Mouse (Mus musculus) liver, embryonic 14.5 days (tissue): Measurements from ENCODE around the gene Btbd11. TPM values are rescaled to one million over a fixed set of nuclear protein-coding genes. Genes with fewer than 3 reads are reported as not detected.

Experiments
- ATAC-seq: fragments of 200-750 bp; cut with Nextera tagmentation; 2 replicates; pipeline ENCODE4 v1.8.0; 2017; ENCODE audit warnings: moderate number of reproducible peaks, mild to moderate bottlenecking, moderate library complexity; ENCODE audit not compliant: insufficient read depth
- DNase-seq, 3 experiments: peaks; one replicate each; pipeline ENCODE4 v3.0.0-alpha.2; 2012 to 2013; ENCODE audit warnings: low read depth in 3 of 3, low spot score in 3 of 3
- H3K27ac ChIP-seq: fragments of 300-500 bp; sonication (generic); 2 replicates; pipeline ENCODE4 v1.5.1; 2014; ENCODE audit warnings: moderate library complexity, mild to moderate bottlenecking, control low read depth, inconsistent platforms
- H3K27me3 ChIP-seq: fragments of 300-500 bp; sonication (generic); 2 replicates; pipeline ENCODE4 v1.6.1; 2014; ENCODE audit warnings: mild to moderate bottlenecking, low read length, moderate library complexity; ENCODE audit not compliant: control insufficient read depth, insufficient read depth
- H3K36me3 ChIP-seq: fragments of 300-500 bp; sonication (generic); replicated peaks from 2 replicates; pipeline ENCODE4 v1.6.1; 2014; ENCODE audit warnings: low read depth; ENCODE audit not compliant: control insufficient read depth, insufficient read depth
- H3K4me1 ChIP-seq, 2 experiments: fragments of 200-500 bp in 1 of 2; fragments of 300-500 bp in 1 of 2; sonication (generic) in 1 of 2; replicated peaks; 2 replicates each; pipeline ENCODE4 v1.6.1; 2012 to 2014; ENCODE audit warnings: antibody characterized with exemption in 1 of 2, inconsistent platforms in 1 of 2, low read length in 1 of 2; ENCODE audit not compliant: control insufficient read depth in 2 of 2, insufficient read depth in 2 of 2
- H3K4me2 ChIP-seq: fragments of 300-500 bp; sonication (generic); 2 replicates; pipeline ENCODE4 v1.6.1; 2014; ENCODE audit warnings: low read depth, mild to moderate bottlenecking, control low read depth, moderate library complexity
- H3K4me3 ChIP-seq, 2 experiments: fragments of 200-500 bp in 1 of 2; fragments of 300-500 bp in 1 of 2; sonication (generic) in 1 of 2; 2 replicates each; pipeline ENCODE4 v1.5.1; 2012 to 2014; ENCODE audit warnings: low read depth in 2 of 2, low read length in 2 of 2, mild to moderate bottlenecking in 2 of 2, control low read depth in 1 of 2, inconsistent platforms in 1 of 2, moderate library complexity in 1 of 2; ENCODE audit not compliant: insufficient read depth in 1 of 2
- H3K9ac ChIP-seq: fragments of 300-500 bp; sonication (generic); replicated peaks from 2 replicates; pipeline ENCODE4 v1.6.1; 2014; ENCODE audit warnings: mild to moderate bottlenecking, control low read depth, moderate library complexity
- H3K9me3 ChIP-seq: fragments of 300-500 bp; sonication (generic); 2 replicates; pipeline ENCODE4 v1.6.1; 2016; ENCODE audit warnings: low read length, mixed read lengths; ENCODE audit not compliant: control insufficient read depth
- CTCF ChIP-seq: IDR thresholded peaks from 2 replicates; pipeline ENCODE4 v1.5.1; 2016; ENCODE audit warnings: antibody characterized with exemption, low read depth, control low read depth
- EP300 ChIP-seq: IDR thresholded peaks from 2 replicates; pipeline ENCODE4 v1.6.1; 2016; ENCODE audit warnings: antibody characterized with exemption, low read depth
- WGBS: fragments of 180-500 bp; shearing (Covaris S2); extraction: QIAGEN DNeasy Blood & Tissue Kit; methylation state at CpG from one replicate; pipeline ENCODE4 v1.1.7; 2014; ENCODE audit not compliant: insufficient replicate concordance; 5-methylcytosine and 5-hydroxymethylcytosine counted together
- polyA plus RNA-seq, 2 experiments: library from polyadenylated mRNA; depleted of rRNA in 1 of 2; stranded (reverse) in 1 of 2; unstranded in 1 of 2; fragments of >200 nt; fragmentation: Nextera tagmentation in 1 of 2; extraction: Ambion mirVana in 1 of 2; gene quantifications; 2 replicates each; pipeline versions ENCODE4 v1.2.1 to v1.2.3; 2012 to 2014

The Btbd11 gene
- polyA plus RNA-seq, 2 experiments = 0.22 to 0.32 TPM

GRCm38 (mm10) chr10:85518111-85518409 lies 131.4 kb downstream of the Btbd11 start:
- DNase-seq = no peak
- no peak for ATAC-seq
- WGBS = 68% methylated on average over 6 of the region's 6 CpGs
- no peaks in the 10 kb centered on the region for H3K36me3 ChIP-seq
- TF ChIP-seq EP300 (no peak), CTCF (no peak)
- H3K9ac ChIP-seq = no peak overlapping the region
- H3K4me1 ChIP-seq = no peaks in the 10 kb centered on the region
- no peak overlapping the region for H3K4me3 ChIP-seq
- H3K27ac ChIP-seq = no peak overlapping the region
- no peak overlapping the region for H3K4me2 ChIP-seq
- no peaks in the 10 kb centered on the region for H3K9me3 ChIP-seq
- no peaks in the 10 kb centered on the region for H3K27me3 ChIP-seq

- DNase-seq (no peak), ATAC-seq (no peak)
- no peaks in the 10 kb centered on the region for H3K9me3 ChIP-seq
- 68% methylated on average over 7 of the region's 7 CpGs for WGBS
- no peaks in the 10 kb centered on the region for H3K27me3 ChIP-seq
- H3K4me1 ChIP-seq = no peaks in the 10 kb centered on the region
- no peak overlapping the region for H3K27ac ChIP-seq
- no peak overlapping the region for H3K9ac ChIP-seq
- no peaks in the 10 kb centered on the region for H3K36me3 ChIP-seq
- no peak overlapping the region for H3K4me3 ChIP-seq
- no peak for TF ChIP-seq CTCF
- TF ChIP-seq EP300 = no peak
- no peak overlapping the region for H3K4me2 ChIP-seq
Measured at GRCm38 (mm10) chr10:85522220-85522760, 135.7 kb downstream of the Btbd11 start.

GRCm38 (mm10) chr10:85525267-85526015 lies 138.8 kb downstream of the Btbd11 start:
- TF ChIP-seq EP300 = no peak
- TF ChIP-seq CTCF = no peak
- Histone ChIP-seq H3K4me2 (no peak overlapping the region), H3K36me3 (no peaks in the 10 kb centered on the region), H3K4me3 (no peak overlapping the region), H3K27me3 (no peaks in the 10 kb centered on the region), H3K9me3 (no peaks in the 10 kb centered on the region), H3K9ac (no peak overlapping the region), H3K4me1 (no peaks in the 10 kb centered on the region), H3K27ac (no peak overlapping the region)
- 36% methylated on average over 7 of the region's 7 CpGs for WGBS
- DNase-seq = no peak
- no peak for ATAC-seq

GRCm38 (mm10) chr10:85526657-85527056 lies 140.0 kb downstream of the Btbd11 start:
- TF ChIP-seq EP300 (no peak), CTCF (no peak)
- Histone ChIP-seq H3K27me3 (no peaks in the 10 kb centered on the region), H3K4me1 (no peaks in the 10 kb centered on the region), H3K27ac (no peak overlapping the region), H3K4me2 (no peak overlapping the region), H3K4me3 (no peak overlapping the region), H3K9me3 (no peaks in the 10 kb centered on the region), H3K36me3 (no peaks in the 10 kb centered on the region), H3K9ac (no peak overlapping the region)
- DNase-seq (no peak), ATAC-seq (no peak)
- 52% methylated on average over 2 of the region's 2 CpGs for WGBS

- Histone ChIP-seq H3K9ac (no peak overlapping the region), H3K4me2 (no peak overlapping the region), H3K4me3 (no peak overlapping the region), H3K4me1 (no peaks in the 10 kb centered on the region), H3K36me3 (no peaks in the 10 kb centered on the region), H3K27me3 (no peaks in the 10 kb centered on the region), H3K27ac (no peak overlapping the region), H3K9me3 (no peaks in the 10 kb centered on the region)
- DNase-seq (no peak), ATAC-seq (no peak)
- WGBS = 55% methylated on average over 4 of the region's 4 CpGs
- TF ChIP-seq CTCF = no peak
- no peak for TF ChIP-seq EP300
Measured at GRCm38 (mm10) chr10:85527722-85528121, 141.1 kb downstream of the Btbd11 start.
